Mouse (Mus musculus) liver, adult 2 months (tissue): ENCODE measurements around the gene Adamts13. TPM values are rescaled to one million over a fixed set of nuclear protein-coding genes. Genes with fewer than 3 reads are reported as not detected.

Source experiments
- DNase-seq: peaks from one replicate; pipeline ENCODE4 v3.0.0-alpha.2; 2011; ENCODE audit warnings: low read depth, low spot score; ENCODE audit errors: extremely low read depth
- H3K27ac ChIP-seq: fragments of 200-500 bp; replicated peaks from 2 replicates; pipeline ENCODE4 v1.5.1; 2012; ENCODE audit warnings: low read depth, mild to moderate bottlenecking, control low read depth, inconsistent platforms, low read length; ENCODE audit not compliant: insufficient read depth
- H3K27me3 ChIP-seq: fragments of 200-500 bp; 2 replicates; pipeline ENCODE4 v1.6.1; 2012; ENCODE audit warnings: mild to moderate bottlenecking, moderate library complexity, low read length, inconsistent platforms; ENCODE audit not compliant: control insufficient read depth, insufficient read depth
- H3K36me3 ChIP-seq: fragments of 200-500 bp; 2 replicates; pipeline ENCODE4 v1.6.1; 2012; ENCODE audit warnings: low read length, inconsistent platforms; ENCODE audit not compliant: control insufficient read depth, insufficient read depth
- H3K4me1 ChIP-seq: fragments of 200-500 bp; 2 replicates; pipeline ENCODE4 v1.6.1; 2011; ENCODE audit warnings: low read length; ENCODE audit not compliant: control insufficient read depth, insufficient read depth
- H3K4me3 ChIP-seq: fragments of 200-500 bp; 2 replicates; pipeline ENCODE4 v1.5.1; 2011; ENCODE audit warnings: low read depth, mild to moderate bottlenecking, control low read depth, low read length, moderate library complexity; ENCODE audit not compliant: insufficient read depth
- H3K79me2 ChIP-seq: fragments of 200-500 bp; 2 replicates; pipeline ENCODE4 v1.6.1; 2012; ENCODE audit warnings: inconsistent platforms, mild to moderate bottlenecking, low read length, moderate library complexity; ENCODE audit not compliant: control insufficient read depth, insufficient read depth
- H3K9ac ChIP-seq: fragments of 200-500 bp; 2 replicates; pipeline ENCODE4 v1.6.1; 2012; ENCODE audit warnings: low read depth, mild to moderate bottlenecking, control low read depth, inconsistent platforms, low read length
- CTCF ChIP-seq: fragments of 200-500 bp; IDR thresholded peaks from 2 replicates; pipeline ENCODE4 v1.5.1; 2011; ENCODE audit warnings: low read depth, low read length, control low read depth
- POLR2A ChIP-seq: fragments of 200-500 bp; IDR thresholded peaks from 2 replicates; pipeline ENCODE4 v1.6.1; 2011; ENCODE audit warnings: low read length, control low read depth; ENCODE audit not compliant: insufficient read depth; ENCODE audit errors: extremely low read depth
- WGBS: fragments of 180-500 bp; shearing (Covaris S2); methylation state at CpG from one replicate; pipeline ENCODE4 v1.1.7; 2018; 5-methylcytosine and 5-hydroxymethylcytosine counted together
- polyA plus RNA-seq: library from polyadenylated mRNA; depleted of rRNA; stranded (reverse); fragments of >200 nt; gene quantifications from 2 replicates; pipeline ENCODE4 v1.2.3, GENCODE M21; 2012
- total RNA-seq: library from RNA; depleted of rRNA; stranded (reverse); fragments of >200 nt; gene quantifications from 2 replicates; pipeline ENCODE4 v1.2.3, GENCODE M21; 2014

Adamts13 gene
- total and polyA plus RNA-seq, 2 experiments, result 5.6 to 11.2 TPM

DNA sequence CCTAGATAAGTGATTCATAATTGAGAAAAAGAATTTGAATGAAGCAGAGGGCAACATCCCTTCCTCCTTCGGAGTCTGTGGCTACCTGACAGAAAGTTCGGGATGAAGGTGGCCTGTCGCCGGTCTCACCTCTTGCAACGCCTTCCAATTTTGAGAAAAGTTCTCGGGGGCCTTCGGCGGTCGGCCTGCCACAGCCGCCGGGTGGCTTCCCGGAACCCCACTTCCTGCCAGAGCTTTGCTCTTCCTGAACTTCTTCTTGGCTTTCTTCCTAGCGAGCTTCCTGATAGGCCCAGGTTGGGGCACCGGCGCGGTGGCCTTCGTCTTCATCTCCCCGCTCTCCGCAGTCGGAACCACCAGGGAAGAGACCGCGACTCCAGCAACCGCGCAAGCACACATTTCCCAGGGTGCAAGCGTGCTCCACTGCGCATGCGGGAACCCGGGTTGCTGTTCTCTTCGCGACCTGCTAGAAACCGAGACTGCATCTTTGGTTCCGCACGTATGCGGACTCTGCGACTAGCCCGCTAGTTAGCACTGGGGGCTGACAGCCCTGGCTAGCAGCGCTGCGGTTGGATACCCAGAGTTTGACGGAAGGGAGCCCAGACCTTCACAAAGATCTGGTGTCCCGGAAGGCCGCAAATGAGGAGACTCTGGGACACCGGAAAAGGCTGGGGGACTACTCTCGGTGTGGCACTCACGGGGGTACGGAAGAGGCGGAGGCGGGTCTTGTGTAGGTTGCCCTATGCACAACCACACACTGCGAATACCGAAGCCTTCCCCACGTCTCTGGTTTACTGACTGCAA is 9.1 kb upstream of the Adamts13 start, which contains the start of gene Rexo4:
TSS of gene Rexo4 (minus strand) at position 464 of the 801 bp plus-strand sequence.
- H3K27me3 ChIP-seq, result no peaks in the 10 kb centered on the region

DNA sequence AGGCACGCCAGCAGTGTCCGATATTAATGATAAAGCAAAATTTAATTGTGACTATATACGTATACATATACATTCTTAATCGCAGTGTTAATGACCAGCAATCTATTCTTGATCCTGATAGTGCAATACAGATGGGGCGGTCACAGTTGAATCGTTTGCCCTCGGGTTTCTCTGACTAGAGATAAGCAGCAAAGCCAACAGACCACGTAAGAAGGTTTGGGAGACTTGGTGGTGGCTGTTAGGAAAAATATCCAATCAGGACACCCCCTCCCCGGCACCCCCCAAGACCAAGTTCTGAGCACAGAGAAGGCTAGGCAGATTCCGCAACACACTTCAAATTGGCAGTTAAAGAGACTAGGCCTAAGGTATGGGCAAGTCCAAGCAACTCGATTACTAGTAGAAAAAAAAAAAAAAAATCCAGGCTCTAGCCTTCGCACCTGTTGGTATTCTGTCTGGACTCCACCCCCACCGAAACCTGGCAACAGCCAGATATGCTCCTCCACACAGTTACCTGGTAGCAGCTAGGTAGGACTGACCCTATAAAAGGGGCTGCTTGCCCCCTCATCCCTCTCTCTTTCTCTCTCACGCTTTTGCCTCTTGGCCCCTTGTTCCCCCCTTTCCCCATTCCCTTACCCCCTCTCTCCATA is 8.4 kb upstream of the Adamts13 start:
- 12% methylated on average over 14 of the region's 14 CpGs for WGBS
- peak overlapping the region; percentile 84 for H3K9ac ChIP-seq
- H3K4me1 ChIP-seq, result peaks cover 6% of the 10 kb centered on the region
- H3K27me3 ChIP-seq, result no peaks in the 10 kb centered on the region
- TF ChIP-seq CTCF (no peak), POLR2A (no peak)
- DNase-seq, result no peak
- peaks cover 7% of the 10 kb centered on the region; the same call in 1 of the 2 replicates for H3K36me3 ChIP-seq
- peaks cover 4% of the 10 kb centered on the region; the same call in 1 of the 2 replicates for H3K79me2 ChIP-seq
- H3K4me3 ChIP-seq, result peak overlapping the region; percentile 77
- H3K27ac ChIP-seq, result peak overlapping the region; percentile 96

More for the DNA sequence above, 9.1 kb upstream of the Adamts13 start, which contains the start of gene Rexo4:
- Histone ChIP-seq H3K4me1 (peaks cover 6% of the 10 kb centered on the region), H3K4me3 (peak within 1 kb of the TSS; percentile 77), H3K27ac (peak within 1 kb of the TSS; percentile 96), H3K9ac (peak within 1 kb of the TSS; percentile 84), H3K79me2 (peaks cover 4% of the 10 kb centered on the region; the same call in 1 of the 2 replicates), H3K36me3 (peaks cover 10% of the 10 kb centered on the region; the same call in 1 of the 2 replicates)
- WGBS, result under 1% methylated on average over 50 of the region's 50 CpGs
- TF ChIP-seq CTCF (no peak), POLR2A (peak; percentile 67)
- DNase-seq, result peak; percentile 89

DNA sequence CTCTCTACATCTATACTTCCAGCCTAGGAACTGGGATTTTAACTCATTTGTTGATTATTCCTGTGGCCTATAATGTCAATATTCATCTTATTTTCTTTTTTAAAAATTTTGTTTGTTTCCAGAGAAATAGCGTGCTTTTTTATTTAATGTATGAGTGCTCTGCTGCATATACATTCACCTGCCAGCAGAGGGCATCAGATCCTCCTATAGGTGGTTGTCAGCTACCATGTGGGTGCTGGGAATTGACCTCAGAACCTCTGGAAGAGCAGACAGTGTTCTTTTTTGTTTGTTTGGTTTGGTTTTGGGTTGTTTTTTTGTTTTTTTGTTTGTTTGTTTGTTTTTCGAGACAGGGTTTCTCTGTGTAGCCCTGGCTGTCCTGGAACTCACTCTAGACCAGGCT is 6.0 kb upstream of the Adamts13 start:
- H3K27me3 ChIP-seq, result no peaks in the 10 kb centered on the region
- no peaks in the 10 kb centered on the region for H3K36me3 ChIP-seq
- H3K79me2 ChIP-seq, result peaks cover 4% of the 10 kb centered on the region; the same call in 1 of the 2 replicates
- peaks cover 4% of the 10 kb centered on the region for H3K4me1 ChIP-seq
- TF ChIP-seq POLR2A (no peak), CTCF (no peak)
- DNase-seq, result no peak
- no peak overlapping the region for H3K4me3 ChIP-seq
- WGBS, result 81% methylated on average over 2 of the region's 2 CpGs
- no peak overlapping the region for H3K27ac ChIP-seq
- no peak overlapping the region for H3K9ac ChIP-seq

DNA sequence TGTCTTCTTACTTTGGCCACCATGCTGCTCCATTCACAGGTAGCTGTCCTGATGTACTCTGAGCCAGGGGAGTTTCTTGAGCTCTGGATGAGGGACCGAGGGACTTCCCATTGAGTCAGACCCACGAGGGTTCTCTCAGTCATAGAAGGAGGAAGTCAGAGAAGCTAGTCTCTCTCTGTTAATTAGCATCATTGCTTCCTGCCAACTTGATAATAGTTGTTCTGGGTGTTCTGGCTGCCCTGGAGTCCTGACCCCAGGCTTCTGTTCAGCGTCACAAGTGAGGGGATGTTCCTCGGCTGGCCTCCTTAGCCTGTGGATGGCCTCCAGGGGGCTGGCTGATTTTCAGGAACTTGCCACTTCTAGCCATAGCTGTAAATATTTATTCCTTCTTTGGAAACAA is 744 bp downstream of the Adamts13 start:
- Histone ChIP-seq H3K27ac (peak overlapping the region; percentile 38; the same call in 1 of the 2 replicates), H3K4me1 (no peaks in the 10 kb centered on the region), H3K36me3 (no peaks in the 10 kb centered on the region), H3K9ac (no peak overlapping the region), H3K27me3 (no peaks in the 10 kb centered on the region), H3K79me2 (no peaks in the 10 kb centered on the region), H3K4me3 (no peak overlapping the region)
- WGBS, result 66% methylated on average over 4 of the region's 4 CpGs
- peak; percentile 51 for DNase-seq
- TF ChIP-seq CTCF, result no peak
- TF ChIP-seq POLR2A, result no peak

DNA sequence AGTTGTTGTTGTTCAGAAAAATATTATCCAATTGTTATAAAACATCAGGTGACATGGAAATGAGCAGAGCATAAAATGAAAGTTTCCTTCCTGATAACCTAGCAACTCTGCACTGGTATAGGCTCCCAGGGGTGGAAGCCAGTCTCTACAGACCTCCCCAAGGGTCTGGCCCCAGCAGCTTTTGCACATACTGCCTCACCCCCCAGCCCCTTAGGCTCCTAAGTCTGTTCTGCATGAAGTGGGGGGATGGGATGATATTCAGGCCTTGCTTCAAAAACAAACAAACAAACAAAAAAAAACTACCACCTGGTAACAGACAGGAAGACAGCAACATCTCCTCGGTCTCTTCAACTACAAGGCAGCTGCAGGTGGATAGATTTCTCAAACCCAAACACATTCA is 7.1 kb downstream of the Adamts13 start:
- no peak for DNase-seq
- Histone ChIP-seq H3K27ac (no peak overlapping the region), H3K9ac (no peak overlapping the region), H3K4me1 (peaks cover 9% of the 10 kb centered on the region), H3K36me3 (no peaks in the 10 kb centered on the region), H3K27me3 (no peaks in the 10 kb centered on the region), H3K79me2 (no peaks in the 10 kb centered on the region), H3K4me3 (no peak overlapping the region)
- no peak for TF ChIP-seq POLR2A
- no peak for TF ChIP-seq CTCF
- 86% methylated on average over 1 of the region's 1 CpGs for WGBS
